Mouse (Mus musculus) left cerebral cortex, postnatal 10 days (tissue): Measurements from ENCODE around the gene Mettl11b. TPM values are rescaled to one million over a fixed set of nuclear protein-coding genes. Genes with fewer than 3 reads are reported as not detected.
"Not testable (repeated sequence)": the region's sequence is repeated elsewhere in the genome, so short reads cannot be mapped to it uniquely, and the experiment has no call there.

Source experiments
- DNase-seq, 2 experiments: peaks; one replicate each; pipeline ENCODE4 v3.0.0; 2021 to 2022; ENCODE audit warnings: low spot score in 2 of 2, mixed read lengths in 1 of 2; ENCODE audit errors: extremely low spot score in 1 of 2
- intact Hi-C: fragments of 180-260 bp; cut with DNase I; formaldehyde crosslinking; loops from one replicate; pipeline ENCODE4 v1.15.1; 2025
- total RNA-seq, 2 experiments: library from RNA; stranded (reverse); gene quantifications; 2 replicates each; pipeline ENCODE4 v1.2.3; 2021

Gene Mettl11b
- under 1 TPM; 0.79 TPM for total RNA-seq

- DNase-seq = peak in 1 of 2 experiments; percentile 5
- intact Hi-C loops = no loop called here
Observed at GRCm38 (mm10) chr1:163725106-163725759, at the start of gene Mettl11b. TSS of gene Mettl11b (minus strand) at chr1:163725232.

DNA sequence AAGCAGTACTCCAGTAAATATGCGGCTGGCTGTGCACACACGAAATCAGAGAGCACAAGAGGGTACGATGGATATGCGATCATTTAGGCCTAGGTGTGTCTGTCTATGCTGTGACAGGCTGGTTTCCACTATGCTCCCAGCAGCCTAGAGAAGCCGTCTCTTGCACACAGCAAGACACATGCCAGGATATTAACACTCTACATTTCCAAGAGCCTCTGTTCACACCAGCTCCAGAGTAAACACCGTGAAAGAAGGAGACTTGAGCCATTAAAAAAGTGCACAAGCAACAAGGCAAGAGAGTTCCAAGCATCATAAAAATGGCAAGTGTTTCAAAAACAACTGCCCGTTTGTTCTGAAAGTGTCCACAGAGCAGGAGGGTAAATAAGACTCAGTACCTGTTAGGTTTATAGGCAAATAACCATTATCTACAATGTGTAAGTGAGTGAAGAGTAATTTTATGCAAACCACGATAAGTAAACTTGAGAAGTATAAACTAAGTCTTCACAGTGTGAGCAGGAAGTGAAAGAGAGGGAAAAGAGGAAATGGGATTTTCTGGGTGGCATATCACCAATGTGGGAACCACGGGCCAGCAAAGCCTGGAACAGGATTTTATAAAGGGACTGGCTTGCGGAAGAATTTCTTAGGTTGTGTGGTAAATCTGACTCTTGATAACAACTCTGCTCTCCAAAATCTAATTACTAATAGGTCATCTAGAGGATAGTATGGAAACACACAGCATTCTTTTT lies 32.6 kb upstream of the Mettl11b start:
- no peak for DNase-seq
- intact Hi-C loops = no loop called here

GRCm38 (mm10) chr1:163751360-163751992 lies 26.4 kb upstream of the Mettl11b start:
- DNase-seq = no peak
- intact Hi-C loops = no loop called here

GRCm38 (mm10) chr1:163737239-163737533 lies 12.2 kb upstream of the Mettl11b start:
- intact Hi-C loops = no loop called here
- no peak for DNase-seq

- DNase-seq = no peak
- intact Hi-C loops = no loop called here
Observed at GRCm38 (mm10) chr1:163736441-163737238, 11.6 kb upstream of the Mettl11b start.

DNA sequence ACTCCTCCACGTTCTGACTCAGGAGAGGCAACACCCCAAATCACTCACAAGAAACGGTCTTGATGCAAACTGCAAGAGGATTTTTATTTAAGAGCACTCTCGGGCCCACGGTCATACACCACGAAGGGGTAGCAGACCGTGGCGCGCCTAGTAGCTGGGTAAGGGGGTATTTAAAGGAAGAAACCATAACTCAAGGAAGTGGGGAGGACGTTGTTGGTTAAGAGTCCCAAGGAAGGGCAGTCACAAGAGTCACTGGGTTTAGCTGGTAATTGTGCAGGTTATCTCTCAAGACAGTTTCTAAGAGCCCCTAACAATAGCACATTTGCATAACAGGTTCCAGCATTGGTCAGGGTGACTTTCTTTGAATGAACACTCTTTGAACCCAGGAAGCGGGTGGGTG lies 6.1 kb upstream of the Mettl11b start:
- intact Hi-C loops = not testable (repeated sequence)

DNA sequence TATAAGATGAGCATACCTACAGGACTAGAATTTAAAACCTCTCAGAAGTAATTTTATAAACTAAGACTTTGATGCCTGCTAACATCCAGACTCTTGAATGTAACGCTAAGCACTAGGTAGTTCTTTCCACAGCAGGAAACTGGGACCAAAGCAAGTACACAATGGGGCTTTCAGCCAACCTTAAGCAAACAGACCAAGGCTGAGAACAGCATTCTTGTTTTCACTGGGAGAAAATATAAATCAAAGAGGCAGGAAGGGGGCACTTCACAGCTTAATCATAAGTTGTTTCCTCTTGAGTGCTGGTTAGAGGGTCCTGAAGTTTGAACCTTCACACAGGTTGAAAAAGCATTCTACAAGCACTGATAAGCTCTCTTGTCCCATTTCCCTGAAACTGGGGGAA lies 1.1 kb downstream of the Mettl11b start:
- intact Hi-C loops = no loop called here
- no peak for DNase-seq

More for the DNA sequence above, 6.1 kb upstream of the Mettl11b start:
- DNase-seq = not testable (repeated sequence)

DNA sequence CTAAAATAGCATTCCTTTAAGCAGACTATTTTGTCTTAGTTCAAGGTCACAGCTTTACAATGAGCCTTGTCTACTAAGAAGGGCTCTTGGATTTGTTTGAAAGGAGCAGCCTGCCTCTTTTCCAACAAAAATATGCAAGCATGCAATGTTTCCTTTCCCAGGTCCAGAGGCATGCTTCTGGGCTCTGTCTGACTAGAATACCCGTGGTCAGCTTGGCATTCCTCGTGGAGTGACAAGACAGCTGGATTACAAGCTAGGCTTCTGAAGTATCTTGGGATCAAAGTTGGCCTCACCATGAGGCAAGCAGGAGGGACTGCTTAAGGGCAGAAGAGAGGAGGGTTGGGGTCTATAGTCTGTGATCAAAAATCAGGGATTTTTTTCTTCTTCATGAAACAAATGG lies 16.4 kb downstream of the Mettl11b start:
- no peak for DNase-seq
- intact Hi-C loops = no loop called here

GRCm38 (mm10) chr1:163700571-163700970 lies 24.5 kb downstream of the Mettl11b start:
- no peak for DNase-seq
- intact Hi-C loops = no loop called here

GRCm38 (mm10) chr1:163699702-163700101 lies 25.3 kb downstream of the Mettl11b start:
- intact Hi-C loops = no loop called here
- DNase-seq = no peak

DNA sequence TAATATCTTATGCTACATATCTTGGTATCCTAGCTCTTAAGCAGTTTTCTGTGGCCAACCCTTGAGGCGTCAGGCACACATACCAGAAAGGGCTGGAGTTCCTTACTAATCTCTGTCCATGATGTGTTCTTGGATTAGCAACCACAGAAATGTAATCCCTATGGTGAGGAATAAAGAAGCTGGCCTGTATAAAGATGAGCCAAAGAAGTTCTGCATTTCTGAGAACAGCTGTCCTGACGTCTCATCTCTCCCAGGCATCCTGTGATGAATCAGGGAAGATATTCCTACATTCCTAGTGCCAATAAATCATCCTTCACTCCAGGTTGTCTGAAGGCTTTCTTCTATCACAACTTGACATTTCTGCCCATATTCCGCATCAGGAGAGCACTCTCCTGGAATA lies 33.2 kb downstream of the Mettl11b start:
- intact Hi-C loops = no loop called here
- DNase-seq = no peak

DNA sequence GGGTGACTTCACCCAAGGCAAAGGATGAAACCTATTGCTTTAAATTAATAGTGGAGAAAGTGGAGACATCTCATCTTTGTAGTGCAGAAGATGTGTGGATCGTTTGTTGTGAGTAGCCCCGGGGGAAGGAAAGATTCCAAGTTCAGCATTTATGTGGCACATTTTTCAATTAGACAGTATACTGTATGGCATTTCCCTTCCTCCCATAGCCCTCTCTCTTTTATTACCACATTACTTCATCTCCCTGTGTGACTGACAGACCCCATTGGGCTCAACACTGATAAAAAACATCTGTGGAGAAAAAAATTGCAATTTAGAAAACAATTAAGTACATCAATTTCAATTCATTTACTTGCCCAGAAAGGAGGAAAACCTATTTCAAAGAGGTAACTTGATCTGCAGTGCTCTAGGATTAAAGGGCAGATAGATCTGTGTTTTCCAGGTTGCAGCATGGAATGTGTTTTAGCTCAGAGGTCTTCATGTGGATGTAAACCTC lies 42.0 kb downstream of the Mettl11b start:
- intact Hi-C loops = no loop called here
- no peak for DNase-seq

DNA sequence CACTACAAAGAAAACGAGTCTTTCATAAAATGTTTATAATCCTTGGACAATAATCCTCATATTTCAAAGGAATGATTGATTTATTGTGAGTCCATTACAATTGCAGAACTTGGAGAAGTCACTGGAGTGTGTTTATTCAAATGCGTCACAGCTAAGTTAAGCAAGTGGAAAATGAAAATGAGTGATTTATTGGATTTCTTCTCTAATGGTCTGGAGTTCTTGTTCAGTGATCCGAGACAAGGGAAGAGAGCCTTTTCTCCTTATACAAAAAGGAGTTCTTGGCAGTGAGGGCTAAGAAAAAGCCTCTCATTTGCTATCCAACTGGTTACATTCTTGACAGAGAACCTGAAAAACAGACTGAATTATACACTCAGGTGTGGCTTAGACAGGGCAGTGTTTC lies 42.9 kb downstream of the Mettl11b start:
- DNase-seq = no peak
- intact Hi-C loops = no loop called here

GRCm38 (mm10) chr1:163672866-163673265 lies 52.2 kb downstream of the Mettl11b start:
- intact Hi-C loops = no loop called here
- no peak for DNase-seq

DNA sequence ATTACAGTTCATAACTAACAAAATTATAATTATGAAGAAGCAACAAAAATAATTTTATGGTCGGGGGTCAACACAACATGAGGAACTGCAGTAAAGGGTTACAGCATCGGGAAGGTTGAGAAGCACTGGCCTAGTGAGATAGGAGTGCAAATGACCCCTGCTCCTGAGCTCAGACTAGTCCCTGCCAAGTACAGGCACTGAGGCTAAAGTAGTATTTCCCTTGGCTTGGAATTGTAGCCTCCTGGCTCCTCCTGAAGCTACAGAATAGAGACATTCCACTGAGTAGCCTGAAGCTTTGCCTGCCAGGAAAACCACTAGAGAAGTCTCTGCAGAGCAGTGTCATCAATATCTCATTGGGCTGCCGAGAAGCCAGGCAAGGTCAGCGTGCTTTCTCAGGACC lies 53.7 kb downstream of the Mettl11b start:
- intact Hi-C loops = no loop called here

GRCm38 (mm10) chr1:163670702-163671101 lies 54.3 kb downstream of the Mettl11b start:
- intact Hi-C loops = no loop called here
- DNase-seq = no peak

More for the DNA sequence above, 53.7 kb downstream of the Mettl11b start:
- DNase-seq = no peak

GRCm38 (mm10) chr1:163669936-163670335 lies 55.1 kb downstream of the Mettl11b start:
- no peak for DNase-seq
- intact Hi-C loops = no loop called here

- no peak for DNase-seq
- intact Hi-C loops = no loop called here
Observed at GRCm38 (mm10) chr1:163662416-163662815, 62.6 kb downstream of the Mettl11b start.

- intact Hi-C loops = no loop called here
- DNase-seq = no peak
Observed at GRCm38 (mm10) chr1:163658535-163658928, 66.5 kb downstream of the Mettl11b start.
